In the genomic region with DNA sequence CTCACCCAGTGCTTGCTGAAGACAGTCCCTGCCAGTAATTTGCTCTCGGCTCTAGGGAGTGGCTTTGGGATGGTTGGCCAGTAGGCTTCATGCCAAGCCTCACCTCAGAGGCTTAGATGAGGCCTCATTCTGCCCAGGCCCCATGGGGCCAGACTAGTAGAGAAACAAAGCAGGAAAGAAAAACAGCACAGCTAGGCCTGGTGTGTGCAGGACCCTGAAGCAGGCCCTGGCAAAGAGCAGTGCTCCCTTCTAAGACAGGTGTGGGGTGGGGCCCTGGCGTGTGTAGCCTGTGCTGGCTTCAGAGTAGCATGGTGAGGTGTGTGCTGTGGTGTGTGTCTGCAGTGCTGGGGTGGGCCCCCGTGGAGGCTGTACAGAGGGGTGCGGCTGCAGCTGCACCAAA, we compare ENCODE assay signal across 8 mouse cellular contexts. TPM values are rescaled to one million over a fixed set of nuclear protein-coding genes. Genes with fewer than 3 reads are reported as not detected.
A peak's percentile ranks its signal among the peaks of the same experiment; 100 is the strongest.
DNase-seq lines count a peak whose midpoint lies in the region; ATAC-seq and TF ChIP-seq lines count a peak whose summit lies in the region.

No protein-coding gene starts in this region.

- H3K27me3 ChIP-seq in hindbrain, embryonic 12.5 days = no peaks in the 10 kb centered on the region
- no peaks in the 10 kb centered on the region for H3K27me3 ChIP-seq in liver, embryonic 14.5 days (ENCODE audit: control insufficient read depth, insufficient read depth, low read length)

- no peak for DNase-seq in frontal cortex, postnatal 10 days (ENCODE audit: low spot score in 2 of 2)
- peak; percentile 94 for DNase-seq in MN1 (ENCODE audit: low spot score)
- DNase-seq in liver, embryonic 14.5 days (ENCODE audit: low read depth in 3 of 3, low spot score in 3 of 3) = no peak
- DNase-seq in thymus, postnatal 36 days = peak; percentile 46 to 72
- DNase-seq in urinary bladder, postnatal 25 days (ENCODE audit: low spot score) = no peak

- H3K9me3 ChIP-seq in hindbrain, embryonic 12.5 days (replicated peaks) = no peaks in the 10 kb centered on the region
- H3K9me3 ChIP-seq in liver, embryonic 14.5 days (ENCODE audit: control insufficient read depth, low read length) = no peaks in the 10 kb centered on the region

- ATAC-seq in frontal cortex, adult (ENCODE audit: low TSS enrichment) = peak; percentile 25; the same call in 1 of the 2 replicates
- peak; percentile 38; the same call in 1 of the 2 replicates for ATAC-seq in hindbrain, embryonic 12.5 days (ENCODE audit: low FRiP score)
- no peak for ATAC-seq in liver, embryonic 14.5 days (ENCODE audit: insufficient read depth)
- no peak for ATAC-seq in inflammation-experienced regulatory T-cells, adult 6 months

- no peak for TF ChIP-seq EP300 in liver, embryonic 14.5 days (IDR thresholded peaks at IDR 0.05; ENCODE audit: low read depth)

- WGBS in hindbrain, embryonic 12.5 days = 62% methylated on average over 4 of the region's 4 CpGs
- WGBS in liver, embryonic 14.5 days (ENCODE audit: insufficient replicate concordance) = 44% methylated on average over 4 of the region's 4 CpGs

- H3K27ac ChIP-seq in hindbrain, embryonic 12.5 days = peak overlapping the region; percentile 25
- H3K27ac ChIP-seq in liver, embryonic 14.5 days = peak overlapping the region; percentile 99

- peaks cover 38% of the 10 kb centered on the region for H3K36me3 ChIP-seq in hindbrain, embryonic 12.5 days
- peaks cover 54% of the 10 kb centered on the region for H3K36me3 ChIP-seq in liver, embryonic 14.5 days (replicated peaks; ENCODE audit: control insufficient read depth, insufficient read depth, low read depth)

- TF ChIP-seq CTCF in liver, embryonic 14.5 days (IDR thresholded peaks at IDR 0.05; ENCODE audit: low read depth) = no peak

- H3K4me3 ChIP-seq in hindbrain, embryonic 12.5 days = no peak overlapping the region
- no peak overlapping the region for H3K4me3 ChIP-seq in liver, embryonic 14.5 days (ENCODE audit: insufficient read depth in 1 of 2, low read depth in 2 of 2, low read length in 2 of 2)

- peak overlapping the region; percentile 15; the same call in 1 of the 2 replicates for H3K9ac ChIP-seq in hindbrain, embryonic 12.5 days
- H3K9ac ChIP-seq in liver, embryonic 14.5 days (replicated peaks) = peak overlapping the region; percentile 61

- no peak overlapping the region for H3K4me2 ChIP-seq in hindbrain, embryonic 12.5 days (replicated peaks)
- peak overlapping the region; percentile 48 for H3K4me2 ChIP-seq in liver, embryonic 14.5 days (ENCODE audit: low read depth)

- peaks cover 35% of the 10 kb centered on the region for H3K4me1 ChIP-seq in hindbrain, embryonic 12.5 days
- H3K4me1 ChIP-seq in liver, embryonic 14.5 days (replicated peaks; ENCODE audit: control insufficient read depth in 2 of 2, insufficient read depth in 2 of 2, low read length in 1 of 2) = peaks cover 62% of the 10 kb centered on the region in 2 experiments

RNA-seq across cellular contexts. Expression of gene Hs6st1, which starts 20.2 kb away (rescaled TPM):
- 20.5 and 22.0 TPM in 2 replicates for polyA plus RNA-seq in hindbrain, embryonic 12.5 days (2016; fragmentation: Nextera tagmentation; extraction: Ambion mirVana)
- polyA plus RNA-seq in liver, embryonic 14.5 days (2012; rRNA removed) = 29.3 and 31.0 TPM in 2 replicates
- 6.8 and 12.0 TPM in 2 replicates for polyA plus RNA-seq in liver, embryonic 14.5 days (2014; fragmentation: Nextera tagmentation; extraction: Ambion mirVana)
- polyA plus RNA-seq in inflammation-experienced regulatory T-cells, adult 6 months (2017; shearing (Covaris generic)) = 1 to 10 TPM; 2.2 to 5.1 (median 4.9) TPM

Comparison
In these comparisons a context has a peak if more than half of its experiments do, and no peak if none do; other contexts are left out.
1. ATAC-seq: peak in frontal cortex, adult (single experiment) and hindbrain, embryonic 12.5 days (single experiment); none in liver, embryonic 14.5 days (single experiment) and inflammation-experienced regulatory T-cells, adult 6 months (single experiment).
2. DNase-seq: peak in MN1 (single experiment) and thymus, postnatal 36 days (2 of 2); none in frontal cortex, postnatal 10 days (0 of 2), liver, embryonic 14.5 days (0 of 3) and urinary bladder, postnatal 25 days (single experiment).